Mouse (Mus musculus) bone marrow macrophage, adult 2 months (primary cell): ENCODE measurements at regions not wholly inside any gene's neighbourhood (a gene's known extent, or its start where the extent isn't known, plus 50 kb on each side); places are given as distances from the start of the nearest gene placed in this dataset.

Experiments used
- CTCF ChIP-seq: IDR thresholded peaks from 2 replicates; pipeline ENCODE4 v1.5.1; 2012; ENCODE audit warnings: low read depth, mild to moderate bottlenecking, low read length, moderate library complexity
- POLR2A ChIP-seq: IDR thresholded peaks from 2 replicates; pipeline ENCODE4 v1.6.1; 2012; ENCODE audit warnings: mild to moderate bottlenecking, low read depth, low read length, borderline replicate concordance

GRCm38 (mm10) chr5:97527555-97527954 lies 70.7 kb upstream of the Gk2 start:
- TF ChIP-seq POLR2A, result no peak
- TF ChIP-seq CTCF, result no peak
